Mouse (Mus musculus) hindbrain, embryonic 14.5 days (tissue): ENCODE measurements around the gene Slit1. TPM values are rescaled to one million over a fixed set of nuclear protein-coding genes. Genes with fewer than 3 reads are reported as not detected.

ENCODE experiments used
- ATAC-seq: fragments of 200-750 bp; cut with Nextera tagmentation; 2 replicates; pipeline ENCODE4 v1.8.0; 2017; ENCODE audit warnings: moderate number of reproducible peaks, mild to moderate bottlenecking, moderate TSS enrichment, moderate library complexity; ENCODE audit not compliant: low FRiP score
- DNase-seq: peaks from one replicate; pipeline ENCODE4 v3.0.0-alpha.2; 2015; ENCODE audit warnings: low spot score
- H3K27ac ChIP-seq: fragments of 300-500 bp; sonication (generic); 2 replicates; pipeline ENCODE4 v1.5.1; 2014; ENCODE audit warnings: mild to moderate bottlenecking, moderate library complexity
- H3K27me3 ChIP-seq: fragments of 300-500 bp; sonication (generic); 2 replicates; pipeline ENCODE4 v1.6.1; 2014; ENCODE audit warnings: mild to moderate bottlenecking, low read length, mixed read lengths; ENCODE audit not compliant: control insufficient read depth, insufficient read depth
- H3K36me3 ChIP-seq: fragments of 300-500 bp; sonication (generic); replicated peaks from 2 replicates; pipeline ENCODE4 v1.6.1; 2014; ENCODE audit not compliant: control insufficient read depth, insufficient read depth
- H3K4me1 ChIP-seq: fragments of 300-500 bp; sonication (generic); replicated peaks from 2 replicates; pipeline ENCODE4 v1.6.1; 2014; ENCODE audit warnings: antibody characterized with exemption, low read length, mixed read lengths; ENCODE audit not compliant: control insufficient read depth, insufficient read depth
- H3K4me2 ChIP-seq: fragments of 300-500 bp; sonication (generic); replicated peaks from 2 replicates; pipeline ENCODE4 v1.6.1; 2014; ENCODE audit warnings: mild to moderate bottlenecking, moderate library complexity
- H3K4me3 ChIP-seq: fragments of 300-500 bp; sonication (generic); replicated peaks from 2 replicates; pipeline ENCODE4 v1.5.1; 2014; ENCODE audit warnings: mild to moderate bottlenecking, low read length
- H3K9ac ChIP-seq: fragments of 300-500 bp; sonication (generic); 2 replicates; pipeline ENCODE4 v1.6.1; 2014
- H3K9me3 ChIP-seq: fragments of 300-500 bp; sonication (generic); 2 replicates; pipeline ENCODE4 v1.6.1; 2016; ENCODE audit warnings: low read length; ENCODE audit not compliant: control insufficient read depth
- WGBS: fragments of 180-500 bp; shearing (Covaris S2); extraction: QIAGEN DNeasy Blood & Tissue Kit; methylation state at CpG from one replicate; pipeline ENCODE4 v1.1.7; 2014; 5-methylcytosine and 5-hydroxymethylcytosine counted together
- polyA plus RNA-seq: library from polyadenylated mRNA; unstranded; fragments of >200 nt; fragmentation: Nextera tagmentation; extraction: Ambion mirVana; gene quantifications from 2 replicates; pipeline ENCODE4 v1.2.1, GENCODE M21; 2014

Slit1 gene
- polyA plus RNA-seq, 1 experiment from 2014 or later: 36.4 TPM

GRCm38 (mm10) chr19:41657446-41657845 lies 86.0 kb downstream of the Slit1 start:
- Histone ChIP-seq H3K27me3 (no peaks in the 10 kb centered on the region; the same call in 1 of the 2 replicates), H3K4me3 (no peak overlapping the region), H3K36me3 (no peaks in the 10 kb centered on the region), H3K27ac (no peak overlapping the region), H3K4me2 (no peak overlapping the region), H3K4me1 (peaks cover 55% of the 10 kb centered on the region), H3K9ac (no peak overlapping the region), H3K9me3 (no peaks in the 10 kb centered on the region)
- ATAC-seq: no peak
- WGBS: 28% methylated on average over 9 of the region's 9 CpGs
- no peak for DNase-seq

GRCm38 (mm10) chr19:41656671-41657070 lies 86.8 kb downstream of the Slit1 start:
- Histone ChIP-seq H3K27ac (no peak overlapping the region), H3K4me3 (no peak overlapping the region), H3K9me3 (no peaks in the 10 kb centered on the region), H3K36me3 (no peaks in the 10 kb centered on the region), H3K4me2 (no peak overlapping the region), H3K4me1 (peaks cover 61% of the 10 kb centered on the region), H3K27me3 (no peaks in the 10 kb centered on the region; the same call in 1 of the 2 replicates), H3K9ac (no peak overlapping the region)
- ATAC-seq (no peak), DNase-seq (no peak)
- WGBS: 78% methylated on average over 14 of the region's 14 CpGs

- no peaks in the 10 kb centered on the region for H3K9me3 ChIP-seq
- no peak for ATAC-seq
- peaks cover under 1% of the 10 kb centered on the region; the same call in 1 of the 2 replicates for H3K36me3 ChIP-seq
- 0 out of 2 replicates have a peak overlapping the region, but pooled peaks have one; percentile 10 for H3K4me2 ChIP-seq
- H3K4me3 ChIP-seq: no peak overlapping the region
- no peak overlapping the region for H3K9ac ChIP-seq
- 2% methylated on average over 9 of the region's 9 CpGs for WGBS
- H3K4me1 ChIP-seq: peaks cover 61% of the 10 kb centered on the region
- DNase-seq: peak; percentile 89
- H3K27me3 ChIP-seq: no peaks in the 10 kb centered on the region; the same call in 1 of the 2 replicates
- no peak overlapping the region for H3K27ac ChIP-seq
These were observed 87.5 kb downstream of the Slit1 start for GRCm38 (mm10) chr19:41655970-41656369.

GRCm38 (mm10) chr19:41655089-41655783 lies 88.2 kb downstream of the Slit1 start:
- peaks cover 3% of the 10 kb centered on the region; the same call in 1 of the 2 replicates for H3K36me3 ChIP-seq
- no peak overlapping the region; the same call in 1 of the 2 replicates for H3K4me2 ChIP-seq
- 8% methylated on average over 6 of the region's 6 CpGs for WGBS
- H3K4me1 ChIP-seq: peaks cover 55% of the 10 kb centered on the region
- peak overlapping the region; percentile 0; the same call in 1 of the 2 replicates for H3K27ac ChIP-seq
- H3K9ac ChIP-seq: 0 out of 2 replicates have a peak overlapping the region, but pooled peaks have one; percentile 8
- H3K9me3 ChIP-seq: no peaks in the 10 kb centered on the region
- H3K27me3 ChIP-seq: no peaks in the 10 kb centered on the region; the same call in 1 of the 2 replicates
- DNase-seq (no peak), ATAC-seq (0 out of 2 replicates have a peak, but pooled peaks have one; percentile 12)
- H3K4me3 ChIP-seq: no peak overlapping the region

- peaks cover 46% of the 10 kb centered on the region for H3K4me1 ChIP-seq
- WGBS: 11% methylated on average over 10 of the region's 10 CpGs
- H3K4me2 ChIP-seq: no peak overlapping the region
- DNase-seq: peak; percentile 69
- peak; percentile 74 for ATAC-seq
- H3K9ac ChIP-seq: no peak overlapping the region
- peaks cover 7% of the 10 kb centered on the region for H3K36me3 ChIP-seq
- no peaks in the 10 kb centered on the region for H3K27me3 ChIP-seq
- no peak overlapping the region for H3K4me3 ChIP-seq
- peak overlapping the region; percentile 48; the same call in 1 of the 2 replicates for H3K27ac ChIP-seq
- H3K9me3 ChIP-seq: no peaks in the 10 kb centered on the region
These were observed 91.5 kb downstream of the Slit1 start for GRCm38 (mm10) chr19:41651967-41652366.

GRCm38 (mm10) chr19:41649394-41649793 lies 94.1 kb downstream of the Slit1 start:
- H3K36me3 ChIP-seq: peaks cover 7% of the 10 kb centered on the region
- no peak for ATAC-seq
- no peak overlapping the region for H3K9ac ChIP-seq
- H3K4me2 ChIP-seq: no peak overlapping the region
- no peak for DNase-seq
- H3K27ac ChIP-seq: no peak overlapping the region
- no peak overlapping the region for H3K4me3 ChIP-seq
- peaks cover 24% of the 10 kb centered on the region for H3K4me1 ChIP-seq
- H3K27me3 ChIP-seq: no peaks in the 10 kb centered on the region
- H3K9me3 ChIP-seq: no peaks in the 10 kb centered on the region
- 38% methylated on average over 10 of the region's 10 CpGs for WGBS

- no peak overlapping the region for H3K4me2 ChIP-seq
- no peaks in the 10 kb centered on the region for H3K9me3 ChIP-seq
- ATAC-seq: no peak
- H3K4me1 ChIP-seq: peaks cover 26% of the 10 kb centered on the region; the same call in 1 of the 2 replicates
- WGBS: 44% methylated on average over 16 of the region's 16 CpGs
- no peak overlapping the region for H3K4me3 ChIP-seq
- H3K27ac ChIP-seq: no peak overlapping the region
- DNase-seq: peak; percentile 90
- H3K27me3 ChIP-seq: no peaks in the 10 kb centered on the region
- H3K9ac ChIP-seq: no peak overlapping the region
- H3K36me3 ChIP-seq: peaks cover 7% of the 10 kb centered on the region
These were observed 96.4 kb downstream of the Slit1 start for GRCm38 (mm10) chr19:41646947-41647631.

GRCm38 (mm10) chr19:41643010-41643409 lies 100.5 kb downstream of the Slit1 start:
- no peak overlapping the region for H3K4me2 ChIP-seq
- no peak overlapping the region for H3K27ac ChIP-seq
- peaks cover under 1% of the 10 kb centered on the region; the same call in 1 of the 2 replicates for H3K36me3 ChIP-seq
- WGBS: 32% methylated on average over 11 of the region's 11 CpGs
- no peak overlapping the region for H3K4me3 ChIP-seq
- DNase-seq (no peak), ATAC-seq (no peak)
- H3K9ac ChIP-seq: no peak overlapping the region
- no peaks in the 10 kb centered on the region for H3K9me3 ChIP-seq
- 0 out of 2 replicates have a peak, but pooled peaks cover 8% of the 10 kb centered on the region for H3K4me1 ChIP-seq
- no peaks in the 10 kb centered on the region for H3K27me3 ChIP-seq

- Histone ChIP-seq H3K9ac (no peak overlapping the region), H3K4me1 (no peaks in the 10 kb centered on the region), H3K4me3 (no peak overlapping the region), H3K36me3 (no peaks in the 10 kb centered on the region), H3K27ac (no peak overlapping the region), H3K9me3 (no peaks in the 10 kb centered on the region), H3K4me2 (no peak overlapping the region), H3K27me3 (no peaks in the 10 kb centered on the region)
- WGBS: 47% methylated on average over 6 of the region's 6 CpGs
- ATAC-seq (no peak), DNase-seq (no peak)
These were observed 108.5 kb downstream of the Slit1 start for GRCm38 (mm10) chr19:41634999-41635398.
